Mouse (Mus musculus) embryonic stem cell, embryonic (primary cell): Measurements from ENCODE around the gene Slc25a11.

ENCODE experiments used
- CTCF ChIA-PET, 4 experiments: fragments of 300-600 bp in 2 of 4; fragments of 350-600 bp in 2 of 4; sonication (Branson Sonifier 250); formaldehyde crosslinking; loops; one replicate each; lab custom pipeline; 2022; ENCODE audit warnings: inconsistent platforms in 2 of 4; lab: Charles Lee
- POLR2A ChIA-PET, 4 experiments: fragments of 300-600 bp in 2 of 4; fragments of 350-600 bp in 2 of 4; sonication (Branson Sonifier 250); formaldehyde crosslinking; loops; one replicate each; lab custom pipeline; 2022; ENCODE audit warnings: antibody characterized with exemption in 4 of 4, inconsistent platforms in 1 of 4; lab: Charles Lee

Gene Slc25a11

GRCm38 (mm10) chr11:70630129-70630528, 17.1 kb downstream of the Slc25a11 start:
- POLR2A ChIA-PET, result interaction anchor here in 3 of 4 experiments (1.0 to 1.8 kb wide), 9 partner anchors 9 to 179 kb away, joined by 3 to 8 read pairs (median 4); partner anchors contain the start of genes Rnf167 (in 3 of the 3), Slc25a11 (in 3 of the 3), 4930544D05Rik (in 2 of the 3) and Gp1ba (in 2 of the 3)
- CTCF ChIA-PET, result interaction anchor here (0.6 to 2.8 kb wide), 25 partner anchors 9 to 510 kb away, joined by 3 to 24 read pairs (median 4); partner anchors contain the start of genes 4930544D05Rik (in 2 of the 4), Gp1ba (in 2 of the 4), Alox12e (in 1 of the 4) and Arrb2 (in 1 of the 4)

- ChIA-PET POLR2A (interaction anchor here in 3 of 4 experiments (1.0 to 1.8 kb wide), 10 partner anchors 9 to 180 kb away, joined by 3 to 8 read pairs (median 4); partner anchors contain the start of genes Rnf167 (in 3 of the 3), Slc25a11 (in 3 of the 3), 4930544D05Rik (in 2 of the 3) and Gp1ba (in 2 of the 3)), CTCF (interaction anchor here (0.5 to 2.8 kb wide), 35 partner anchors 8 to 708 kb away, joined by 3 to 24 read pairs (median 4); partner anchors contain the start of genes 4930544D05Rik (in 2 of the 4), Gp1ba (in 2 of the 4), Alox12e (in 1 of the 4) and Arrb2 (in 1 of the 4))
Observed at GRCm38 (mm10) chr11:70629557-70629956, 17.7 kb downstream of the Slc25a11 start.

DNA sequence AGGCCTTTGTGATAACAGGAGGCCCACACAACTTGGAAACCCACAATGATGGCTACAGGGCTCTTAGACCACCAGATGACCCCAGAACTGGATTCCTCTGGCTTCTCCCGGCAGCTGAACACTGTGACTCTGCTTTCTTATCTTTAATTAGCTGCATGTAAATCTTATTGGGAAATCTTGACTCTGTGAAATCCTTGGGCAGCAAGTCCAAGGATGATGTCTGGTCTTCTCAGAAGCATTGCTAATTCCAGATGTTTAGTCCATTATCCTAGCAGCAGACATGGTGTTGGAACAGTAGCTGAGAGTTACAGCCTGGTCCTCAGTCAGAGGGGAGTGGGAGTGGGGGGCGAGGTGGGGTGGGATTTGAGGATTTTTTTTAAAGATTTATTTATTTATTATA, 18.8 kb downstream of the Slc25a11 start:
- ChIA-PET CTCF (interaction anchor here (0.6 to 2.8 kb wide), 12 partner anchors 13 to 538 kb away, joined by 3 to 24 read pairs (median 5); partner anchors contain the start of genes 4930544D05Rik (in 1 of the 4), Arrb2 (in 1 of the 4), Psmb6 (in 1 of the 4) and Rnf167 (in 1 of the 4)), POLR2A (interaction anchor here in 3 of 4 experiments (0.7 to 1.5 kb wide), 6 partner anchors 11 to 106 kb away, joined by 3 to 5 read pairs (median 3); partner anchors contain the start of genes Psmb6 (in 2 of the 3), Rnf167 (in 1 of the 3), Slc25a11 (in 1 of the 3) and Spag7 (in 1 of the 3))

DNA sequence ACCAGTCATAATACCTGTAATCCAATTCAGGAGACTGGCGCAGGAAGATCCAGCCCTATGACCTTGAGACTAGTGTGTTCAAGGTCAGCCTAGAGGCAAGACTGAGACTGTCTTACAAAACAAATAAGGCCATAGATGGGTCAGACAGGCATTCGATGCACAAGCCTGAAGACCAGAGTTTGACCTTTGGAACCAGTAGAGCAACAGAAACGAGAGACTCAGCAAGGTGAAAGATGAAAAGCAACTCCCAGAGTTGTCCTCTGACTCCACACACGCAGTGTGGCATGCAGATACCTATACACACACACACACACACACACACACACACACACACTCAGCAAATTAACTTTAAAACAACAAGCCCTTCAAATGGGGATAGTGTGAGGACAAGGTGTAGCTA, 20.4 kb downstream of the Slc25a11 start:
- CTCF ChIA-PET, result interaction anchor here in 3 of 4 experiments (0.6 to 1.5 kb wide), 7 partner anchors 12 to 311 kb away, joined by 3 to 12 read pairs (median 3); partner anchors contain the start of genes 4930544D05Rik (in 1 of the 3), Gltpd2 (in 1 of the 3), Rnf167 (in 1 of the 3) and Slc25a11 (in 1 of the 3)
- POLR2A ChIA-PET, result interaction anchor here in 3 of 4 experiments (0.6 to 2.1 kb wide), 10 partner anchors 15 to 216 kb away, joined by 3 to 5 read pairs (median 3); partner anchors contain the start of genes Rnf167 (in 2 of the 3), Slc25a11 (in 2 of the 3) and Arrb2 (in 1 of the 3)

GRCm38 (mm10) chr11:70625473-70625872, 21.8 kb downstream of the Slc25a11 start:
- POLR2A ChIA-PET, result interaction anchor here in 3 of 4 experiments (0.6 to 2.1 kb wide), 12 partner anchors 8 to 215 kb away, joined by 3 to 6 read pairs (median 3); partner anchors contain the start of genes 4930544D05Rik (in 1 of the 3), Gp1ba (in 1 of the 3), Pfn1 (in 1 of the 3) and Rnf167 (in 1 of the 3)
- CTCF ChIA-PET, result interaction anchor here (0.5 to 1.6 kb wide), 11 partner anchors 10 to 205 kb away, joined by 3 to 9 read pairs (median 3); partner anchors contain the start of genes 4930544D05Rik (in 3 of the 4) and Arrb2 (in 1 of the 4)

DNA sequence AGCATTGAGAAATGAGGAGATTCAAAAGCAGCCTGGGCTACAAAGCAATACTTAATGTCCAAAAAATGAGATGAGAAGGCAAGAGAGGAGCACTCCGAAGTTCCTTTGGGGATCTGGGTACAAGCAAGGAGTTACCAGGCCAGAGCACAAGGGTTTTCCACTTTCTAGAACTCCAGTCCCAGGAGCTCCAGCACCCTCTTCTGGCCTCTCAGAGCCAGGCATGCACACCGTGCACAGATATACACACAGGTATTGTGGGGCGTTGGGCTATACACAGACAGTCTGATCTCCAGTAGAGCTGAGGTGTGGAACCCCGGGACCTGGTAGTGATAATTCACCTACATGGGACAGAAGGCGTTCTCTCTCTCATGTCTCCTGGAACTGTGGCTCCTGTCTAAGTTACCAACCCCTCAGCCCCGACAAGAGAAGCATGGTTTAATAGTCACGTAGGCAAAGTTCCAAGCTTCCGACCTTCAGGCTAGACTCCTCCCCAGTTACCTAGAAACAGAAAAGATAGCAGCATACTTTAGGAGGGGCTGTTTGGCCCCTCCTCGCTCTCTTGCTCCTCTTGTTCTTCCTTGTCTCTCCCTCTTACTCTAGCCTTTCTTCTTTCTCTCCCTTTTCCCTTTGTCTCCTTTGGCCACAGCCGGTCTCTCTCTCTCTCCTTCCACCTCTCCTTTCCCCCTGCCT, 24.1 kb downstream of the Slc25a11 start:
- ChIA-PET POLR2A (interaction anchor here in 3 of 4 experiments (0.6 to 2.4 kb wide), 27 partner anchors 8 to 231 kb away, joined by 3 to 10 read pairs (median 4); partner anchors contain the start of genes Gltpd2 (in 2 of the 3), Psmb6 (in 2 of the 3), Rnf167 (in 2 of the 3) and Slc25a11 (in 2 of the 3)), CTCF (interaction anchor here (0.6 to 3.3 kb wide), 39 partner anchors 8 to 309 kb away, joined by 3 to 19 read pairs (median 4); partner anchors contain the start of genes Gltpd2 (in 2 of the 4), 4930544D05Rik (in 1 of the 4), Alox12e (in 1 of the 4) and Arrb2 (in 1 of the 4))

GRCm38 (mm10) chr11:70621972-70622814, 25.1 kb downstream of the Slc25a11 start:
- ChIA-PET POLR2A (interaction anchor here in 3 of 4 experiments (0.6 to 2.4 kb wide), 20 partner anchors 12 to 212 kb away, joined by 3 to 10 read pairs (median 4); partner anchors contain the start of genes Gltpd2 (in 2 of the 3), Rnf167 (in 2 of the 3), Slc25a11 (in 2 of the 3) and Arrb2 (in 1 of the 3)), CTCF (interaction anchor here in 3 of 4 experiments (0.6 to 3.3 kb wide), 38 partner anchors 7 to 308 kb away, joined by 3 to 19 read pairs (median 4); partner anchors contain the start of genes Gltpd2 (in 2 of the 3), Gp1ba (in 2 of the 3), 4930544D05Rik (in 1 of the 3) and Alox12e (in 1 of the 3))

DNA sequence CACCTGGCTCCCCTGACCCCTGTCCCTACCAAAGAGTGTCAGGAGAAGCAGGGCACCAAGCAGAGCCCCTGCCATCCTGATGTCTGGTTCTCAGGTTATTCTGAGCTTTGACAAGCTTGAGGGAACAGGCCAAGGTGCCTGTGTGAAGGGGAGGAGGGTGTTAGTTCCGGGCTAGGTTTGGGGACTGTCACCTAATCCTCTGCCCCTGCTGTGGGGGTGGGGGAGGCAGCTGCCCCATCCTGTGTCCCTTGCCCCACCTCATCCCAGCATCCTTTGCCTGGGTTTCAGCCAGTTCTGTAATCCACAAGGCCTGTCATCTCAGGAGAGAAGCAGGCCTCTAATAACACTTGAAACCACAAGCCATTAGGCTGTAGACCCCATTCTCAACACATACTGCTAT, 28.2 kb downstream of the Slc25a11 start, which contains the start of gene Chrne:
Gene Chrne (minus strand): TSS at position 116 of the 400 bp plus-strand sequence.
- ChIA-PET CTCF (no interaction called here), POLR2A (interaction anchor here in 1 of 4 experiments (1.0 kb wide), 1 partner anchor 41 kb away, joined by 3 read pairs; no protein-coding TSS in a partner anchor)

- CTCF ChIA-PET, result interaction anchor here (0.5 to 2.4 kb wide), 31 partner anchors 7 to 912 kb away, joined by 3 to 10 read pairs (median 3); partner anchors contain the start of genes Alox12e (in 1 of the 4), Arrb2 (in 1 of the 4), Med11 (in 1 of the 4) and Psmb6 (in 1 of the 4)
- POLR2A ChIA-PET, result interaction anchor here in 3 of 4 experiments (0.5 to 2.5 kb wide), 50 partner anchors 9 to 614 kb away, joined by 3 to 25 read pairs (median 4); partner anchors contain the start of genes Psmb6 (in 3 of the 3), Rnf167 (in 3 of the 3), Slc25a11 (in 3 of the 3) and Spag7 (in 2 of the 3)
Observed at GRCm38 (mm10) chr11:70615516-70616093, 31.7 kb downstream of the Slc25a11 start, which contains the start of gene 4930544D05Rik. 4930544D05Rik (plus strand) TSS chr11:70615848.

DNA sequence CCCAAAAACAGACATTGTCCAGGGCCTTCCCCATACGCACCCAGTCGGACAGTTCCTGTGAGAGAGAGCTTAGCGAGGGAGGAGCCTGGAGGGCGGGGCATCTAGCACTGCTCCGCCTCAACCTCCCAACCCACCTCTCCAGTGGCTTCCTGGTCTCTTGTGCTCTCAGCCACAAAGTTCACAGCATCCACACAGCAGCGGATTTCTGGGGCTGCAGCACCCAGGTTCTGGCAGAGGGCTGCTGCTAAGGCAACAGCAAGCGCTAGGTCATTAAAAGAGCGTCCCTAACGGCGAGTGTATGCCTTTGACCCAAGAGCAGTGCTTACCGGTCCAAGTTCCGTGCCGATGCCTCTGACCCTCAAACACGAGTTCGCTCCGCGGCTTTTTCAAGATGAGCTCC, 32.2 kb downstream of the Slc25a11 start:
- POLR2A ChIA-PET, result interaction anchor here in 3 of 4 experiments (0.5 to 2.5 kb wide), 50 partner anchors 8 to 404 kb away, joined by 3 to 25 read pairs (median 4); partner anchors contain the start of genes Psmb6 (in 3 of the 3), Rnf167 (in 3 of the 3), Slc25a11 (in 3 of the 3) and Spag7 (in 2 of the 3)
- CTCF ChIA-PET, result interaction anchor here (0.5 to 2.4 kb wide), 29 partner anchors 8 to 912 kb away, joined by 3 to 10 read pairs (median 3); partner anchors contain the start of genes Alox12e (in 1 of the 4), Arrb2 (in 1 of the 4), Med11 (in 1 of the 4) and Spag7 (in 1 of the 4)

GRCm38 (mm10) chr11:70612505-70612904, 34.8 kb downstream of the Slc25a11 start:
- ChIA-PET CTCF (interaction anchor here in 2 of 4 experiments (0.5 to 1.0 kb wide), 2 partner anchors 11 to 87 kb away, joined by 4 read pairs; partner anchors contain the start of gene Psmb6 (in 1 of the 2)), POLR2A (interaction anchor here in 1 of 4 experiments (1.2 kb wide), 1 partner anchor 88 kb away, joined by 3 read pairs; the partner anchor contains the start of gene Psmb6)

- POLR2A ChIA-PET, result interaction anchor here in 2 of 4 experiments (0.6 to 1.1 kb wide), 2 partner anchors 12 to 1806 kb away, joined by 4 to 9 read pairs; no protein-coding TSS in a partner anchor
- CTCF ChIA-PET, result no interaction called here
Observed at GRCm38 (mm10) chr11:70610752-70611151, 36.5 kb downstream of the Slc25a11 start.

DNA sequence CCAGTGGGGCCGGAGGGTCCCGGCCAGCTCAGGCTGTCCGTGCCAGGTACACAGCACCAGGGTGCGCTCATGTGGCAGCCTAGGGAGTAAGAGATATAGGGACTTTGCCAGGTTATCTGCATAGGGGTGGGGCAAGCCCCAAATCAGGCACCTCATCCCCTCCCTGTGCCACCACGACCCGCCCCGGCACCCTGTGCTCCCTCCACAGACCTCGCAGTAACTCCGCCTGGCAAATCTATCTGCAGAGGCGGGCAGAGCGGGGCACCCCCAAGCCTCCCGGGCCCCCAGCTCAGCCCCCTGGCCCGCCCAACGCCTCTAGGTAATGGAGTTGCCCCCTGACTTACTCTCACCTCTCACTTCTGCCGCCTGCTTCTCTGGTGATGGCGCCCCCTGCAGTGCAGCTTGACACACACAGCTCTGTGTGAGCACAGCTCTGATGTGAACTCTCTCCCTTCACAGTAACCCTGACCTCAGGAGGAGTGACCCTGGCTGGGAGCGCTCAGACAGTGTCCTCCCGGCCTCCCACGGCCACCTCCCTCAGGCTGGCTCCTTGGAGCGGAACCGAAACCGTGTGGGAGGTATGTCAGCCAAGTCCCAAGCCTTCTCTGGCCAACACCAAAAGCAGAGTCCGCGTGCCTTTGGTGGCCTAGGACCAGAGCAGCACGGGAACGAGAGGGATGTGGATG, 38.8 kb downstream of the Slc25a11 start:
- POLR2A ChIA-PET, result interaction anchor here in 3 of 4 experiments (0.6 to 1.4 kb wide), 13 partner anchors 9 to 177 kb away, joined by 3 to 6 read pairs (median 3); partner anchors contain the start of genes Psmb6 (in 3 of the 3), Arrb2 (in 1 of the 3) and Pld2 (in 1 of the 3)

DNA sequence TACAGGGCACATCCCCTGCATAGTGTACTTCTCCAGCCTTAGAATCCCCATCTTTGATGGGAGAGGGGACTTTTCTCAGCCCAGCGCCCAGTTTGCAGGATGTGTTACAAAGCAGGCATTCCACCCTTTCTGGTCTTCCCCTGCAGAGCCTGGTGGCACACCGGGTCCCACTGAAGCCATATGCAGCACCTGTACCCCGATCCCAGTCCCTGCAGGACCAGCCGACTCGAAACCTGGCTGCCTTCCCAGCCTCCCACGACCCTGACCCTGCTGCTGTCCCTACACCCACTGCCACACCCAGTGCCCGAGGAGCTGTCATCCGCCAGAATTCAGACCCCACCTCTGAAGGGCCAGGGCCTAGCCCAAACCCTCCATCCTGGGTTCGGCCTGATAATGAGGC, 39.7 kb downstream of the Slc25a11 start:
- ChIA-PET POLR2A (no interaction called here), CTCF (interaction anchor here in 2 of 4 experiments (1.1 to 2.3 kb wide), 8 partner anchors 14 to 155 kb away, joined by 5 to 14 read pairs (median 6); no protein-coding TSS in a partner anchor)

More for the DNA sequence above, 38.8 kb downstream of the Slc25a11 start:
- CTCF ChIA-PET, result interaction anchor here (0.5 to 2.3 kb wide), 37 partner anchors 9 to 361 kb away, joined by 3 to 14 read pairs (median 4); partner anchors contain the start of genes Pld2 (in 2 of the 4), Arrb2 (in 1 of the 4), Gltpd2 (in 1 of the 4) and Tm4sf5 (in 1 of the 4)
